Mouse (Mus musculus) heart, embryonic 15.5 days (tissue): ENCODE results near the gene Armh3. TPM values are rescaled to one million over a fixed set of nuclear protein-coding genes. Genes with fewer than 3 reads are reported as not detected.

Experiments
- ATAC-seq: fragments of 200-750 bp; cut with Nextera tagmentation; replicated peaks from 2 replicates; pipeline ENCODE4 v1.8.0; 2017; ENCODE audit warnings: low read depth, moderate TSS enrichment; ENCODE audit not compliant: insufficient number of reproducible peaks, insufficient read depth, low FRiP score
- H3K27ac ChIP-seq: fragments of 300-500 bp; sonication (generic); 2 replicates; pipeline ENCODE4 v1.5.1; 2015; ENCODE audit warnings: mild to moderate bottlenecking, inconsistent platforms
- H3K27me3 ChIP-seq: fragments of 300-500 bp; sonication (generic); 2 replicates; pipeline ENCODE4 v1.6.1; 2015; ENCODE audit warnings: inconsistent platforms
- H3K36me3 ChIP-seq: fragments of 300-500 bp; sonication (generic); 2 replicates; pipeline ENCODE4 v1.6.1; 2015; ENCODE audit warnings: mild to moderate bottlenecking, inconsistent platforms
- H3K4me1 ChIP-seq: fragments of 300-500 bp; sonication (generic); replicated peaks from 2 replicates; pipeline ENCODE4 v1.6.1; 2015; ENCODE audit warnings: inconsistent platforms
- H3K4me2 ChIP-seq: fragments of 300-500 bp; sonication (generic); 2 replicates; pipeline ENCODE4 v1.6.1; 2015; ENCODE audit warnings: inconsistent platforms, mild to moderate bottlenecking, moderate library complexity
- H3K4me3 ChIP-seq: fragments of 300-500 bp; sonication (generic); 2 replicates; pipeline ENCODE4 v1.5.1; 2015; ENCODE audit warnings: mild to moderate bottlenecking, inconsistent platforms
- H3K9ac ChIP-seq: fragments of 300-500 bp; sonication (generic); 2 replicates; pipeline ENCODE4 v1.6.1; 2015; ENCODE audit warnings: mild to moderate bottlenecking, inconsistent platforms
- H3K9me3 ChIP-seq: fragments of 300-500 bp; sonication (generic); replicated peaks from 2 replicates; pipeline ENCODE4 v1.6.1; 2016; ENCODE audit warnings: inconsistent platforms
- WGBS: fragments of 180-500 bp; shearing (Covaris S2); methylation state at CpG from one replicate; pipeline ENCODE4 v1.1.7; 2015; ENCODE audit warnings: mixed read lengths; 5-methylcytosine and 5-hydroxymethylcytosine counted together
- polyA plus RNA-seq: library from polyadenylated mRNA; unstranded; fragments of >200 nt; fragmentation: Nextera tagmentation; extraction: Ambion mirVana; gene quantifications from 2 replicates; pipeline ENCODE4 v1.2.1, GENCODE M21; 2015

Armh3 gene
- polyA plus RNA-seq, 1 experiment from 2014 or later: 12.2 TPM

DNA sequence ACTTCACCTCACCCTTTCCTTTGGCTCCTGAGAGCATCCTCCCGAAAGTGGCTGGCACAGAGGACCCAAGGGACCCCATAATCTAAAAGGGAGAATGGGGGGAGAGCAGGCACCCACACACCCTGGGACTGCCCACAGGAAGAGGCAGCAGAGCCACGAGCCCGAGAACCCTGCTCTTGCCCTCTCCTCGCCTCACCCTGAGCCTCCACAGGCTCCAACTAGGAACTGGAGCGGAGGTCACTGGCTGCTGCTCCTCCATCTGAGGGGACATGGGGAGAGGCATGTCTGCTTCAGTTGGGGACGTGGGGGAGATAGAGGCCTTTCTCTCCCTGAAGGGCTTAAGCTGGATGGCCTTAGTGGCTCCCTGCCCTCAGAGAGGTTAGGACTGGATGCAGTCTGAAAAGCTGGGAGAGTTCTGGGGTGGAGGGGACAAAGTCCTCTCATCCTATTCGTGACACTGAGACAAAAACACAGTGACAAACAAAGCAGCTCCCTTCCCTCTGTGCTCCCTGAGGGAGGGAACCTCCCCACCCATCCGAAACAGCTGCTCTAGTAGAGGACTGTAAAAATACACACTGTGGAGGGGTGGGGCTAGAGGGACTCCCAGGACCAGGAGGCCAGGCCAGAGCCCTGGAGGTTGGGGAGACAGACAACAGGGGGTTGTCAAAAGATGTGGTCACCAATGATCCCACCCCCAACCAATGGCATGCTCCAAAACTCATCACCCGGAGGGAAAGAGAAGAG is 33.6 kb upstream of the Armh3 start:
- Histone ChIP-seq H3K27me3 (no peaks in the 10 kb centered on the region), H3K4me3 (no peak overlapping the region), H3K9me3 (0 out of 2 replicates have a peak, but pooled peaks cover 6% of the 10 kb centered on the region), H3K27ac (no peak overlapping the region), H3K4me2 (no peak overlapping the region), H3K9ac (no peak overlapping the region), H3K4me1 (peaks cover 12% of the 10 kb centered on the region), H3K36me3 (peaks cover 63% of the 10 kb centered on the region)
- no peak for ATAC-seq
- 75% methylated on average over 9 of the region's 9 CpGs for WGBS

DNA sequence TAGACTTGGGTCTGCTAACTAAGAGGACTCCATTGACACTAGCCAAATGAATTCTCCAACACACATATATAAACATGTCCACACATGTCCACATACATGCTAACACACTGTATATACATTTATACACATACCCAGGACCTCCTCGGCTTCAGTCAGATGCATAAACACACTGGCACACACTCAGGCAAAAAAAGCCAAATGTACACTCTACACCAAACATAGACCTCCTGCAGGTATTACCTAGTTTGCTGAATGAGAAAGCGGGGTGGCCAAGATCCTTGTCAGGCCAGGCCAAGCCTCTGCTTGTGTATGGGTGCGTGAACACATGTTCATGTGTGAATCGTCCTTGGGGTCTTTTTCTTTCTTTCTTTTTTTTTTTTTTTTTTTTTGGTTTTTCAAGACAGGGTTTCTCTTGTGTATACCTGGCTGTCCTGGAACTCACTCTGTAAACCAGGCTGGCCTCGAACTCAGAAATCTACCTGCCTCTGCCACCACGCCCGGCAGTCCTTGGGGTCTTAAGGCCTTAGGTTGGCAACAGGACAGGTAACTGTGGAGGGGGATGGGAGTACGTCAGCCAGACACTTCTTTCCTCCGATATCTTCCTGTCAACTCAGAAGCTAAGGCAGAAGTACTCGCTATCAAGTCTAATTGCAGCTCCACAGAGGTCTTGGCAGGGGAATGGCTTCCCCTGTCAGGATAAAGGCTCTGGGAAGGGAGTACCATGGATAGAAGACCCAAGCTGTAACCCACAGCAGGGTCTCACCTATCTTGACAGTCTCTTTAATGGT is 32.1 kb upstream of the Armh3 start:
- 0 out of 2 replicates have a peak, but pooled peaks cover 6% of the 10 kb centered on the region for H3K9me3 ChIP-seq
- H3K4me2 ChIP-seq: no peak overlapping the region
- no peak overlapping the region for H3K9ac ChIP-seq
- H3K27me3 ChIP-seq: no peaks in the 10 kb centered on the region
- H3K27ac ChIP-seq: no peak overlapping the region
- WGBS: 87% methylated on average over 10 of the region's 10 CpGs
- H3K36me3 ChIP-seq: peaks cover 52% of the 10 kb centered on the region
- no peak for ATAC-seq
- H3K4me3 ChIP-seq: no peak overlapping the region
- peaks cover 13% of the 10 kb centered on the region for H3K4me1 ChIP-seq

DNA sequence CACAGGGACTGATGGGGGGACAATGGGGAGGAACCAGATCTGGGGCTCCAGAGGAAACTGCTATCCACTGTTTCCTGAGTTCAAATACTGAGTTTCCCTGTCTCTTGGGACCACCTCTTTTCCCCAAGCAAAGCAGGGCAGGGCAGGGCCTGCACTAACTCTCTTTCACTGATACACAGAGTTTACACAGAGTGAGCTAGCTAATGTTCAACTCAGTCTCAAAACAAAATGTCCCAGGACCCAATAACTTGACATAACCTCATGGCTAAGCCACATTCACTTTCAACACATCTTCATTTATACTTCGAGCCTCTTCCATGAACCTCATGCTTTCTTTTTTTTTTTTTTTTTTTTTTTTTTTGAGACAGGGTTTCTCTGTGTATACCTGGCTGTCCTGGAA is 31.4 kb upstream of the Armh3 start:
- no peak for ATAC-seq
- Histone ChIP-seq H3K4me2 (no peak overlapping the region), H3K4me3 (no peak overlapping the region), H3K36me3 (peaks cover 45% of the 10 kb centered on the region), H3K9ac (no peak overlapping the region), H3K27me3 (no peaks in the 10 kb centered on the region), H3K27ac (no peak overlapping the region), H3K4me1 (peaks cover 13% of the 10 kb centered on the region), H3K9me3 (0 out of 2 replicates have a peak, but pooled peaks cover 6% of the 10 kb centered on the region)
- 92% methylated on average over 1 of the region's 1 CpGs for WGBS

GRCm38 (mm10) chr19:46028747-46029320 is 30.5 kb upstream of the Armh3 start:
- Histone ChIP-seq H3K36me3 (peaks cover 37% of the 10 kb centered on the region), H3K4me2 (no peak overlapping the region), H3K9ac (no peak overlapping the region), H3K4me3 (no peak overlapping the region), H3K9me3 (0 out of 2 replicates have a peak, but pooled peaks cover 6% of the 10 kb centered on the region), H3K4me1 (peaks cover 13% of the 10 kb centered on the region), H3K27me3 (no peaks in the 10 kb centered on the region), H3K27ac (no peak overlapping the region)
- ATAC-seq: no peak
- WGBS: 66% methylated on average over 11 of the region's 11 CpGs

DNA sequence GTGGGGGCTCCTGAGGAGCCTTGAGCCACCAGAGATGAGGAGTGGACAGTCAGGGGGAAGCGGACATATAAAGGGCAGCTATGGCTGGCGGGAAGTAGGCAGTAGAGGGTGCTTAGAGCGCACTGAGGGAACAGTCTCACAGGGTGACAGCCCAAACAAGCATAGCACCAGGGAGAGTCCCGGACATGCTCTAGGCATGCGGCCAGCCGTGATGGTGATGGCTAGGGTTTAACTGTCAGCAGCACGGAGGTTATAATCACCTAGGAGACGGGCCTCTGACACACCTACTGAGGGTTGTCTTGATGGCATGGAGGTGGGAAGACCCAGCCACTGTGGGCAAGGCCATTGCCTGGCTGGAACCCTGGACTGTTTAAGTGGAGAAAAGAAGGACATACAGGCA is 28.3 kb upstream of the Armh3 start:
- H3K27me3 ChIP-seq: no peaks in the 10 kb centered on the region
- ATAC-seq: peak; percentile 67
- H3K4me2 ChIP-seq: no peak overlapping the region; the same call in 1 of the 2 replicates
- 39% methylated on average over 8 of the region's 8 CpGs for WGBS
- H3K27ac ChIP-seq: peak overlapping the region; percentile 33; the same call in 1 of the 2 replicates
- no peak overlapping the region for H3K4me3 ChIP-seq
- H3K36me3 ChIP-seq: peaks cover 14% of the 10 kb centered on the region
- no peak overlapping the region for H3K9ac ChIP-seq
- peaks cover 13% of the 10 kb centered on the region for H3K4me1 ChIP-seq
- H3K9me3 ChIP-seq: 0 out of 2 replicates have a peak, but pooled peaks cover 6% of the 10 kb centered on the region

GRCm38 (mm10) chr19:46024959-46025358 is 26.7 kb upstream of the Armh3 start:
- H3K36me3 ChIP-seq: 0 out of 2 replicates have a peak, but pooled peaks cover under 1% of the 10 kb centered on the region
- H3K27me3 ChIP-seq: no peaks in the 10 kb centered on the region
- H3K4me1 ChIP-seq: peaks cover 13% of the 10 kb centered on the region
- WGBS: 75% methylated on average over 6 of the region's 6 CpGs
- no peak overlapping the region for H3K4me3 ChIP-seq
- H3K4me2 ChIP-seq: no peak overlapping the region
- no peak overlapping the region for H3K9ac ChIP-seq
- 0 out of 2 replicates have a peak, but pooled peaks cover 6% of the 10 kb centered on the region for H3K9me3 ChIP-seq
- no peak for ATAC-seq
- H3K27ac ChIP-seq: no peak overlapping the region

GRCm38 (mm10) chr19:46016023-46016422 is 17.7 kb upstream of the Armh3 start:
- no peak overlapping the region for H3K4me3 ChIP-seq
- H3K9ac ChIP-seq: no peak overlapping the region
- peaks cover 5% of the 10 kb centered on the region; the same call in 1 of the 2 replicates for H3K4me1 ChIP-seq
- no peak for ATAC-seq
- 83% methylated on average over 2 of the region's 2 CpGs for WGBS
- no peak overlapping the region for H3K27ac ChIP-seq
- no peaks in the 10 kb centered on the region for H3K9me3 ChIP-seq
- no peak overlapping the region for H3K4me2 ChIP-seq
- H3K27me3 ChIP-seq: no peaks in the 10 kb centered on the region
- no peaks in the 10 kb centered on the region for H3K36me3 ChIP-seq

DNA sequence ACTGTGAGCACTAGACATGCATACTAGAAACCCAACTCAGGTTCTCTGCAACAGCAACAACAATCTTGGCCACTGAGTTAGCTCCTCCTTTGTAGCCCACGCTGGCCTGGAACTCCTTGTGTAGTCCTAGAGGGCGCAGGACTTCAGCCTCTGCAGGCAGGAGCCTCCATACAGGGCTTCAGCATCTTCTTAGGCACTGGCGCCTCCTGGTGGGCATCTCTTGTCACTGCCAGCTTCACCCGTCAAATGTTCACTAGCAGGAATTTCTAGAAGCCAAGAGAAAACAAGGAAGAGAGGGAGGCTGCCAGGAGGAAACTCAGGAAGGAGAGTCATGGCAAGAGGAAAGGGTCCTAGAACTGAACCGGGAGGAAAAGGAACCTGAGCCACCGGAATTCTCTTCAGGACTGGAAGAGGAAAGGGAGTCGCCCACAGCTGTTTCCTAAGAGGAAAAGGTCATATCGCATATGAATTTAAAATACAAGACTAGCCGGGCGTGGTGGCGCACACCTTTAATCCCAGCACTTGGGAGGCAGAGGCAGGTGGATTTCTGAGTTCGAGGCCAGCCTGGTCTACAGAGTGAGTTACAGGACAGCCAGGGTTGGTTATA is 16.4 kb upstream of the Armh3 start:
- ATAC-seq: peak; percentile 80; the same call in 1 of the 2 replicates
- Histone ChIP-seq H3K4me3 (no peak overlapping the region), H3K27ac (no peak overlapping the region), H3K9ac (no peak overlapping the region), H3K4me2 (no peak overlapping the region), H3K9me3 (no peaks in the 10 kb centered on the region), H3K27me3 (no peaks in the 10 kb centered on the region), H3K36me3 (no peaks in the 10 kb centered on the region), H3K4me1 (peaks cover 5% of the 10 kb centered on the region; the same call in 1 of the 2 replicates)
- WGBS: 40% methylated on average over 12 of the region's 12 CpGs

- no peak overlapping the region for H3K27ac ChIP-seq
- H3K4me2 ChIP-seq: no peak overlapping the region
- H3K36me3 ChIP-seq: peaks cover 8% of the 10 kb centered on the region; the same call in 1 of the 2 replicates
- no peak for ATAC-seq
- 85% methylated on average over 7 of the region's 7 CpGs for WGBS
- H3K9ac ChIP-seq: no peak overlapping the region
- no peak overlapping the region for H3K4me3 ChIP-seq
- peaks cover 21% of the 10 kb centered on the region for H3K4me1 ChIP-seq
- H3K9me3 ChIP-seq: no peaks in the 10 kb centered on the region
- H3K27me3 ChIP-seq: no peaks in the 10 kb centered on the region
Observed at GRCm38 (mm10) chr19:46005680-46006079, 7.4 kb upstream of the Armh3 start.

- Histone ChIP-seq H3K27me3 (no peaks in the 10 kb centered on the region), H3K36me3 (peaks cover 8% of the 10 kb centered on the region; the same call in 1 of the 2 replicates), H3K27ac (no peak overlapping the region), H3K4me3 (peak overlapping the region; percentile 80; the same call in 1 of the 2 replicates), H3K4me2 (peak overlapping the region; percentile 97), H3K9me3 (no peaks in the 10 kb centered on the region), H3K4me1 (peaks cover 21% of the 10 kb centered on the region), H3K9ac (no peak overlapping the region)
- ATAC-seq: no peak
- 80% methylated on average over 17 of the region's 17 CpGs for WGBS
Observed at GRCm38 (mm10) chr19:46004814-46005466, 6.7 kb upstream of the Armh3 start.
